Mouse (Mus musculus): ENCODE data around the gene Nit1.

Nit1 gene

DNA sequence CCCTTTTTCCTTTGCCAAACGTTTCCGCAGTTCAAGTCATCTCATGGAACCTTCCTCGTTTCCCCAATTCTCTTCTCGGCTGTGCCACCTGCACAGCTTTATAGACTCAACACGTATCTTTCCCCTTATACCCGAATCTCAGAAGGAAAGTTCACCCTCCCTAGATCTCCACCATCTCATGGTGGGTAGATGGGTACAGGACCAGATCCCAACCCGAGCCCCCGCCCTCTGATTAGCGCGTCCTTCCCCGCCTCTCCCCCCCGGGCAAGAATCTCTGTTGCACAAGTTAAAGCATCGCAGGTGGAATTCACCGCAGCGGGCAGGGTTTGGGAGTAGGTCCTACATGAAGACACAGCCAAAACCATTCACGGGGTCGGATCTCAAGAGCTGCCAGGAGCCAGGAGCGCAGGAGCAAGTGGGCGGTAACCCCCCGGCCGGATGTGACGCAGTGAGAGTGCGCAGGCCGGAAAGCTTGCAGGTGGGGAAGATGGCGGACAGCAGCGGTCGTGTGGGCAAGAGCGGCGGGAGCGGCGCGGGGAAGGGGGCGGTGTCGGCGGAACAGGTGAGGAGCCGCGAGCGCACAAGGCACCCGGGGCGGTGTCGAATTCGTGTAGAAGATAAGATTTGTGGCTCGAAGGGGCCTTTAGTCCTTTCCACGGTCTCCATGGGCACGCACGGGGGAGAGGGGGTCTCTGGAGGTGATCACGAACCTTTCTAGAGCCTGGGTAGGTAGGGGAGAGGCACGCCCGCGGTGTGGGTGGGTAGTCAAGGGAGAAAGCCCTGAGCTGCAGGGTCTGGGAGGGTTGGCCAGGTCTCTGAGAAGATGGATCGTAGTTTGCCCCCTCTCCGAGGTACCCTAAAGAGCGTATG lies at the start of gene Nit1, which contains the start of gene Pfdn2:
Gene Nit1, minus strand, starts transcription at position 422 of the 870 bp plus-strand sequence.
Gene Pfdn2, plus strand, starts transcription at position 446 of the 870 bp plus-strand sequence.
- in situ Hi-C loops (cut with MboI): no loop called here

GRCm38 (mm10) chr1:171390101-171390500 lies 44.7 kb upstream of the Nit1 start:
- in situ Hi-C loops (cut with MboI): no loop called here

DNA sequence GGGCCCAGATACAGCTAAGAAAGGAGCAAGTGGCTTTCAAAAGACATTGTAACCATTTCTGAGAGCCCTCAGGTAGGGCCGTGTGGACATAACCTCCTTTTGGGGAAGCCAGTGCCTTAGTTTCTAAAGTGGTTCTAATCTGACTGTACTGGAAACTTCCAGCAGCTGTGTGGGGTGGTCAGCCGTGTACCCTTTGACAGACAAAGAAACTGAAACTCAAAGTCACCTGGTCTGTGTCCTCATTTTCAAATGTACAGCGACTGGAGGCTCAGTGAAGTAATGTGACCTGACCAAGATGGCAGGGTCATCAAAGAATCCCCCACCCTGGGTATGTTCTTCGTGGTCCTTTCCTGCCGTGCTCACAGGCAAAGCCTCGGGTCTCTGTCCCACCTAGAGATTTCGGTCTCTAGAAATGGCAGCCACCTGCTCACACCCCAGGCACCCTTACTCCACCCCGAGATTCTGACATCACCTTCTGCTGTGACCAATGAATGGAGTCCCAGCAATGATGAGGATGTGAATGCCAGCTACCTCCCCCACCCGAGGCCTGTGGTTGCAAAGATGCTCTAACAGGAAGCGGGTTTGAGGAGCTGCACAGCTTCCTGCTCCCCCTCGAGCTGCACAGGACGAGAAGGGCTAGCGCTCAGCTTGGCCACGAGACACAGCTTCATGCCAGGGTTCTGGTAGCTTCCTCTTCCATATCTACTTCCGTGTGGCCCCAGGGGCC lies 43.1 kb upstream of the Nit1 start, which contains the start of gene Arhgap30:
Gene Arhgap30, plus strand, starts transcription at position 579 of the 727 bp plus-strand sequence.
- in situ Hi-C loops (cut with MboI): no loop called here

DNA sequence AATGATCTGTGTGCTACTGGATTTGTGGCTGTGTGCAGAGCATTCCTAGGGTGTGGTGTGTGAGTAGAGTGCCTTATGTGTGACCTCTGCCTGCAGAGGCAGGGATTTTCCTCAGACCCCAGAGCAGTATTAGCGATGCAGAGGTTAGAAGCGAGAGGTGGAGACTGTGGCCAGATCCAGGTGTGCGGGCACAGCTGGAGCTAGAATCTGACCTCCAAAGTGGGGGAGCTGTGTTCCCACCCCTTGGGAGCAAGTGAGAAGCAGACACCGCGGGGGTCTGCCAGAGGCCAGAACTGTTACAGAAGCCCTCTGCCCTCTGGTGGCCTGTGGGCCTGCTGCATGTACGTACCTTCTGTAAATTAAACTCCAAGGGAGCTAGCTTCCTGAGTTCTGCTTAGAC lies 41.7 kb upstream of the Nit1 start:
- in situ Hi-C loops (cut with MboI): no loop called here

DNA sequence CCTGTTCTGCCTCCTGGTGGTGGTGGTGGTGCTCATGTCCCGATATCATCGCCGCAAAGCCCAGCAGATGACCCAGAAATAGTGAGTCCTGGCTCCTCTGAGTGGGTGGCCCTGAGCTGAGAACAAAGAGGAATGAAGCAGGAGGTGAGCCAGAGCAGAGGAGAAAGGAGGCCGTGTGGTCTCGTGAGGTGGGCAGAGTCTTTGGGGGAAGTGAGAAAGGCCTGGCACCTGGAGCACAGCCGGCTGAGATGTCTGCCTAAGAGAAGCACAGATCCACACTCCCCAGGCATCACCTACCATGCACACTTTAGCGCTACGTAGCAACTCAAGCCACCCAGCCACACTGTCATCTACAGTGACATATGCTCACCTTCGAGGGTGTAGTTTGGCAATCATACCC lies 39.7 kb upstream of the Nit1 start:
- in situ Hi-C loops (cut with MboI): no loop called here

- in situ Hi-C loops (cut with MboI): no loop called here
These were observed 38.9 kb upstream of the Nit1 start for GRCm38 (mm10) chr1:171384361-171384760.

DNA sequence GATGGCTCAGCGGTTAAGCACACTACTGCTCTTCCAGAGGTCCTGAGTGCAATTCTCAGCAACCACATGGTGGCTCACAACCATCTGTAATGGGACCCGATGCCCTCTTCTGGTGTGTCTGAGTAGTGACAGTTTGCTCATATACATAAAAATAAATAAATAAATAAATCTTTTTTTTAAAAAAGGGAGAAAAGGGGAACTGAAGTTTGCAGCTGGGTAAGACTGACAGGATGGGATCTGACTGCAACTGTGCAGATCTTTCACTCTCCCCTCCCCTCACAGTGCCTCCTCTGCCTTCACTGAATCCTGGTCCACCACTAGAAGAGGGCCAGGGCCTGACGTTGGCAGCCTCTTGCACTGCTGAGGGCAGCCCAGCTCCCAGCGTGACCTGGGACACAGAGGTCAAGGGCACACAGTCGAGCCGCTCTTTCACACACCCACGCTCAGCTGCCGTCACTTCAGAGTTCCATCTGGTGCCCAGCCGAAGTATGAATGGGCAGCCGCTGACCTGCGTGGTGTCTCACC lies 36.7 kb upstream of the Nit1 start:
- in situ Hi-C loops (cut with MboI): no loop called here

DNA sequence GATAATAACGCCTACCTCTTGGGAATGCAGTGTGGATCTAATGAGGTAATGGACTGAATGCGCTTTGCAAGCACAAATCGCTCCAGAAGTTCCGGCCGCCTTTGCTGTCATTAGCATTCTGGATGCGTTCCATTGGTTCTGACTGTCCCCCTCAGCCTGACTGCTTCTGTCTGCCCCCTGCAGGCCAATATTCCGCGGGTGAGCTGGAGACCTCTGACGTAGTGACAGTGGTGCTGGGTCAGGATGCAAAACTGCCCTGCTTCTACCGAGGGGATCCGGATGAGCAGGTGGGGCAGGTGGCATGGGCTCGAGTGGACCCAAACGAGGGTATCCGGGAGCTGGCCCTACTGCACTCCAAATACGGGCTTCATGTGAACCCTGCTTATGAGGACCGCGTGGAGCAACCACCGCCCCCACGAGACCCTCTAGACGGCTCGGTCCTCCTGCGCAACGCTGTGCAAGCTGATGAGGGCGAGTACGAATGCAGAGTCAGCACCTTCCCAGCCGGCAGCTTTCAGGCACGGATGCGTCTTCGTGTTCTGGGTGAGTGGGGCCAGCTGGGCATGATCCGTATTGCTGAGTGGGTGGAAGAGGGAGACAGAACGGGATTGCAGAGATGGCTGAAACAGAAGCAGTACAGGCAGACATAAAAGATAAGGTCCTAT lies 34.6 kb upstream of the Nit1 start:
- in situ Hi-C loops (cut with MboI): no loop called here

DNA sequence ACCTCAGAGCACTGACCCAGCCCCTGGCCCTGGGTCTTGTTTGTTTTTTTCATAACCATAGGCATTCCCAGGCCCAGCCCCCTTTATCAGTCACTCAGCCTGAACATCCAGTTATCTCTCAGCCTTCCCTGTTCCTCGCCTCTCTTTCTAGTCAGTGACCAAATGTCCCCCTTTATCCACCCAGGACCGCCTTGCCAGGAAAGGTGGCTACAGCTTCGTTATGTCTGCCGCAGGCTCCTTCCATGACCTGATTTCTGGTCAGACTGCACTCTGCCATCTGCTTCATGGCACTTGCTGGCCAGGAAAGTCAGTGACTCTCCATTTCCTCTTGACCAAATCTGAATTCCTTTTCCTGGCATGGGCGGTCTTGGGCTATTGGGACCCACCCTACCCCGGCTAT lies 32.9 kb upstream of the Nit1 start:
- in situ Hi-C loops (cut with MboI): no loop called here

GRCm38 (mm10) chr1:171375646-171376097 lies 30.2 kb upstream of the Nit1 start:
- in situ Hi-C loops (cut with MboI): no loop called here

- in situ Hi-C loops (cut with MboI): no loop called here
These were observed 28.5 kb upstream of the Nit1 start for GRCm38 (mm10) chr1:171373946-171374345.

- in situ Hi-C loops (cut with MboI): no loop called here
These were observed 27.4 kb upstream of the Nit1 start for GRCm38 (mm10) chr1:171372880-171373279.

GRCm38 (mm10) chr1:171369845-171370556 lies 24.6 kb upstream of the Nit1 start, which contains the start of gene Nectin4:
Gene Nectin4, plus strand, starts transcription at chr1:171370099.
- in situ Hi-C loops (cut with MboI): loop anchor here (10.0 kb wide), 2 partner anchors 105 to 195 kb away; no protein-coding TSS in a partner anchor

- in situ Hi-C loops (cut with MboI): loop anchor here (10.0 kb wide), 2 partner anchors 109 to 199 kb away; no protein-coding TSS in a partner anchor
These were observed 20.5 kb upstream of the Nit1 start for GRCm38 (mm10) chr1:171365934-171366333.

GRCm38 (mm10) chr1:171361106-171362103 lies 16.0 kb upstream of the Nit1 start:
- in situ Hi-C loops (cut with MboI): loop anchor here (10.0 kb wide), 2 partner anchors 113 to 203 kb away; no protein-coding TSS in a partner anchor

GRCm38 (mm10) chr1:171360656-171361055 lies 15.2 kb upstream of the Nit1 start, which contains the start of gene Klhdc9:
Gene Klhdc9, minus strand, starts transcription at chr1:171360798.
- in situ Hi-C loops (cut with MboI): loop anchor here (10.0 kb wide), 2 partner anchors 114 to 204 kb away; no protein-coding TSS in a partner anchor

DNA sequence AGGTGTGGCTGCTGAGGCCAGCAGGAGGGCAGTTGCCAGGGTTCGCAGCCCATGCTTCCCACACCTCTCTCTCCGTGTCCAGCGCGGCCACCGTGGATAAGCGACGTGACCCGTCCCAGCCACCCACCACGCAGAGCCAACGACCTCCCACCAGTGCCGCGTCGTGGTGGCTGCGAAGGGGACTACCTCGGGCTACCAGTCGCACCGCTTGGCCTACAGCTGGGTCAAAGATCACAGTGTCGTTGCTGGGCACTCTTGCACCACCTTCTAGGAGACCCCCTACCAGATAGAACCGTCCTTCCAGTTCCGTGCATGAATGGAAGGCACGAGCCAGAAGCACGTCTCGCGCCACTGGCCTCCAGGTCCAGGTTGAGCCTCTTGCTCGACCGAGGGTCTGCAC lies 14.8 kb upstream of the Nit1 start:
- in situ Hi-C loops (cut with MboI): loop anchor here (10.0 kb wide), 2 partner anchors 115 to 205 kb away; no protein-coding TSS in a partner anchor

DNA sequence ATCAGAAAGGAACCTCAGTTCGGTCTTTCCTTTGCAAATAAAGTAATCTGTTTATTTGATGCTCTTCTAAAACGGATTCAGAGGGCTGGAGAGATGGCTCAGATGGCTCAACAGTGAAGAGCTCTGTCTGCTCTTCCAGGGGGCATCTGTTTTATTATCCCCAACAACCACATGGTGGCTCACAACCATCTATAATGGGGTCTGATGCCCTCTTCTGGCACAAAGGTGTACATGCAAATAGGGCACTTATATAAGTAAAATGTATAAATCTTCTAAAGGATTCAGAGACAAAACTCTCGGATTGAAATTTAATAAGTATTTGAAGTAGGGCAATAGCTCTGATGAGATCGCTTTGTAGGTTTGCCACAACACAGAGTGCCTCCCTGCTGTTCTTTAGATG lies 13.0 kb upstream of the Nit1 start:
- in situ Hi-C loops (cut with MboI): no loop called here

GRCm38 (mm10) chr1:171356814-171357213 lies 11.4 kb upstream of the Nit1 start:
- in situ Hi-C loops (cut with MboI): no loop called here
